Mouse (Mus musculus): ENCODE data around the gene Usp33. TPM values are rescaled to one million over a fixed set of nuclear protein-coding genes. Genes with fewer than 3 reads are reported as not detected.

Gene Usp33
- total and polyA plus RNA-seq, 3 experiments = 38.3 to 54.7 (median 48.9) TPM

- no peaks in the 10 kb centered on the region for H3K27me3 ChIP-seq (replicated peaks)
- H3K4me1 ChIP-seq (ENCODE audit: control insufficient read depth in 1 of 2, insufficient read depth in 2 of 2) = no peaks in the 10 kb centered on the region
- no peak overlapping the region for H3K4me2 ChIP-seq (ENCODE audit: insufficient read depth, low read depth, poor library complexity, severe bottlenecking)
- peaks cover 27 to 46% of the 10 kb centered on the region in 2 experiments for H3K36me3 ChIP-seq (replicated peaks in 1 of 2; ENCODE audit: control insufficient read depth in 1 of 2, insufficient read depth in 1 of 2, low read length in 1 of 2)
- no peak for DNase-seq (ENCODE audit: extremely low read depth)
- no peak for TF ChIP-seq NRF1 (IDR thresholded peaks at IDR 0.05; ENCODE audit: low read depth, low read length)
- no peak for TF ChIP-seq HCFC1 (IDR thresholded peaks at IDR 0.05; ENCODE audit: low read depth, low read length)
- TF ChIP-seq PAX5 (IDR thresholded peaks at IDR 0.05; ENCODE audit: low read length) = no peak
- no peak for TF ChIP-seq ZKSCAN1 (IDR thresholded peaks at IDR 0.05; ENCODE audit: borderline replicate concordance, low read depth, low read length)
- no peak for TF ChIP-seq CTCF (conservative IDR thresholded peaks at IDR 0.05 in 1 of 2, IDR thresholded peaks at IDR 0.05 in 1 of 2; ENCODE audit: low read depth in 2 of 2, low read length in 2 of 2)
- TF ChIP-seq USF1 (IDR thresholded peaks at IDR 0.05; ENCODE audit: low read depth, low read length) = no peak
- TF ChIP-seq IRF4 (IDR thresholded peaks at IDR 0.05; ENCODE audit: low read depth, low read length) = no peak
- TF ChIP-seq MAX (IDR thresholded peaks at IDR 0.05; ENCODE audit: low read length) = no peak
- TF ChIP-seq ZNF384 (IDR thresholded peaks at IDR 0.05; ENCODE audit: low read depth, low read length) = no peak
- TF ChIP-seq BHLHE40 (IDR thresholded peaks at IDR 0.05; ENCODE audit: low read depth, low read length) = no peak
- no peak for TF ChIP-seq POLR2AphosphoS2 (IDR thresholded peaks at IDR 0.05; ENCODE audit: low read depth, low read length)
- TF ChIP-seq ZMIZ1 (IDR thresholded peaks at IDR 0.05; ENCODE audit: low read depth, low read length) = no peak
- TF ChIP-seq MAFK (IDR thresholded peaks at IDR 0.05; ENCODE audit: insufficient replicate concordance, low read length) = no peak
- TF ChIP-seq GABPA (IDR thresholded peaks at IDR 0.05; ENCODE audit: insufficient replicate concordance, low read depth, low read length) = no peak
- TF ChIP-seq JUND (conservative IDR thresholded peaks at IDR 0.05; ENCODE audit: low read depth, low read length) = no peak
- TF ChIP-seq RAD21 (IDR thresholded peaks at IDR 0.05; ENCODE audit: low read depth, low read length) = no peak
- no peak for TF ChIP-seq NELFE (IDR thresholded peaks at IDR 0.05; ENCODE audit: low read depth, low read length)
- TF ChIP-seq ZC3H11A (IDR thresholded peaks at IDR 0.05; ENCODE audit: low read depth, low read length) = no peak
- no peak overlapping the region for H3K27ac ChIP-seq (ENCODE audit: insufficient read depth, low read depth)
- H3K4me3 ChIP-seq (replicated peaks in 1 of 3; ENCODE audit: low read depth in 2 of 3, low read length in 2 of 3, poor library complexity in 1 of 3) = no peak overlapping the region
- no peaks in the 10 kb centered on the region for H3K79me2 ChIP-seq (replicated peaks; ENCODE audit: control insufficient read depth, extremely low read depth, insufficient read depth, poor library complexity, severe bottlenecking)
- in situ Hi-C loops (cut with MboI; ENCODE audit: low pct_ligation_motif_present, low pct_unique_long_range_greater_than_20kb, low sequenced_read_pairs) (no loop called here), dilution Hi-C loops (cut with MboI; ENCODE audit: extremely low pct_ligation_motif_present, extremely low pct_unique_long_range_greater_than_20kb, low sequenced_read_pairs) (no loop called here)
- no peaks in the 10 kb centered on the region for H3K9me3 ChIP-seq (replicated peaks; ENCODE audit: low read length)
- no peak overlapping the region for H3K9ac ChIP-seq (ENCODE audit: insufficient read depth, low read depth)
These were observed 24.3 kb upstream of the Usp33 start for GRCm38 (mm10) chr3:152321765-152322547.

GRCm38 (mm10) chr3:152332104-152332503, 14.2 kb upstream of the Usp33 start:
- H3K27ac ChIP-seq (ENCODE audit: insufficient read depth, low read depth) = no peak overlapping the region
- H3K4me3 ChIP-seq (replicated peaks in 1 of 3; ENCODE audit: low read depth in 2 of 3, low read length in 2 of 3, poor library complexity in 1 of 3) = no peak overlapping the region
- no peak for DNase-seq (ENCODE audit: extremely low read depth)
- in situ Hi-C loops (cut with MboI; ENCODE audit: low pct_ligation_motif_present, low pct_unique_long_range_greater_than_20kb, low sequenced_read_pairs) = no loop called here
- no peaks in the 10 kb centered on the region for H3K79me2 ChIP-seq (replicated peaks; ENCODE audit: control insufficient read depth, extremely low read depth, insufficient read depth, poor library complexity, severe bottlenecking)
- TF ChIP-seq JUND (conservative IDR thresholded peaks at IDR 0.05; ENCODE audit: low read depth, low read length) (no peak), TBP (conservative IDR thresholded peaks at IDR 0.05; ENCODE audit: low read depth, low read length) (no peak), MAZ (IDR thresholded peaks at IDR 0.05; ENCODE audit: low read depth, low read length) (no peak), ZC3H11A (IDR thresholded peaks at IDR 0.05; ENCODE audit: low read depth, low read length) (no peak), ZMIZ1 (IDR thresholded peaks at IDR 0.05; ENCODE audit: low read depth, low read length) (no peak)
- no peaks in the 10 kb centered on the region for H3K27me3 ChIP-seq (replicated peaks)
- H3K4me1 ChIP-seq (ENCODE audit: control insufficient read depth in 1 of 2, insufficient read depth in 2 of 2) = peaks cover 0 to 23% of the 10 kb centered on the region in 2 experiments; a peak in 2 of 4 replicates
- H3K36me3 ChIP-seq (replicated peaks in 1 of 2; ENCODE audit: control insufficient read depth in 1 of 2, insufficient read depth in 1 of 2, low read length in 1 of 2) = peaks cover 40 to 50% of the 10 kb centered on the region in 2 experiments
- no peak overlapping the region for H3K9ac ChIP-seq (ENCODE audit: insufficient read depth, low read depth)
- H3K9me3 ChIP-seq (replicated peaks; ENCODE audit: low read length) = no peaks in the 10 kb centered on the region
- no peak overlapping the region for H3K4me2 ChIP-seq (ENCODE audit: insufficient read depth, low read depth, poor library complexity, severe bottlenecking)
- dilution Hi-C loops (cut with MboI; ENCODE audit: extremely low pct_ligation_motif_present, extremely low pct_unique_long_range_greater_than_20kb, low sequenced_read_pairs) = no loop called here

All from CH12.LX (cell line).